Mouse (Mus musculus) embryo, embryonic 11.5 days (tissue): ENCODE data around the gene Hoxa4.

Experiments
- DNase-seq: peaks from one replicate; pipeline ENCODE4 v3.0.0-alpha.2; 2012; ENCODE audit warnings: low read depth, low spot score

The Hoxa4 gene

DNA sequence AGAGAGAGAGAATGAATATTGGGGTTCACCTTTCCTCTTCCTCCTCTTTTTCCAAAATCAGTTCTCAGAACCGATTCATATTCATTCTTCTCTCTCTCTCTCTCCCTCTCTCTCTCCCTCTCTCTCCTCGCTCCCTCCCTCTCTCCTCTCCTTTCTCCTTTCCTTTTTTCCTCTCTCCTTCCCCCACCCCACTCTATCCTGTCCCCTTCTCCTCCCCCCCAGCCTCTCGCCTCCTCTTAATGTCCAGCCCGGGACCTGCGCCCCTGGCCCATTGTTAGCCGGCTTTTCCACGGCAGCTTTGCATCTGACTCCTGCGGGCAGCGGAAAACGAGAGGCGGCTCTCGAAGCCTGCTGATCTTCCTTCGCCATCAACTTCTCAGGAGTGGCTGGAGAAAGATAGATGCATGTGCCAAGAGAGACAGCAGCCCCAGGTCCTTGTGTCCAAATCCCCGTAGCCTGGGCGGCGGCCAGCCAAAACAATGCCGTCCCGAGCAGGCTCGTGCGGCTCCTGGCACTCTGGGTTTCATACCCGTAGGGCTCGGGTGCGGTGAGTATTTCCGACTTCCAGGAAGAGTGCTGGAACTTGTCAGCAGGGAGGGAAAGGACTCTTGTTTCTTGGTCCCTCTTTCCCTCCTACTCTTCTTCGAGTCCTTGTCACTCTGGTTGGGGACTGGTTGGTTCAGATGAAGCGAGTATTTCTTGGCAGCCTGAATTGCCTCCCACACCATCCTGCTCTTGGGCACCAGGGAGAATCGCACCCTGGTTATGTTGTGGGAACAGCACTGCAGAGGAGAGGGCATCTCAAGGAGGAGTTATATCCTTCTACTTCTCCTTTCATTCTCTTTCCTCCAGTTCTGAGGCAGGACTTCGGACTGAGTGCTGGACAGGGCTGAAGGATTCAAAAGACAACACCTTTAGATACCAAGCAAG lies 25.8 kb downstream of the Hoxa4 start:
- no peak for DNase-seq

GRCm38 (mm10) chr6:52164626-52165440 lies 26.7 kb downstream of the Hoxa4 start, which contains the start of gene Hoxa2:
Gene Hoxa2, minus strand, starts transcription at chr6:52164831.
- DNase-seq = no peak

GRCm38 (mm10) chr6:52164051-52164625 lies 27.4 kb downstream of the Hoxa4 start:
- DNase-seq = no peak

GRCm38 (mm10) chr6:52163366-52164031 lies 28.1 kb downstream of the Hoxa4 start:
- DNase-seq = no peak

DNA sequence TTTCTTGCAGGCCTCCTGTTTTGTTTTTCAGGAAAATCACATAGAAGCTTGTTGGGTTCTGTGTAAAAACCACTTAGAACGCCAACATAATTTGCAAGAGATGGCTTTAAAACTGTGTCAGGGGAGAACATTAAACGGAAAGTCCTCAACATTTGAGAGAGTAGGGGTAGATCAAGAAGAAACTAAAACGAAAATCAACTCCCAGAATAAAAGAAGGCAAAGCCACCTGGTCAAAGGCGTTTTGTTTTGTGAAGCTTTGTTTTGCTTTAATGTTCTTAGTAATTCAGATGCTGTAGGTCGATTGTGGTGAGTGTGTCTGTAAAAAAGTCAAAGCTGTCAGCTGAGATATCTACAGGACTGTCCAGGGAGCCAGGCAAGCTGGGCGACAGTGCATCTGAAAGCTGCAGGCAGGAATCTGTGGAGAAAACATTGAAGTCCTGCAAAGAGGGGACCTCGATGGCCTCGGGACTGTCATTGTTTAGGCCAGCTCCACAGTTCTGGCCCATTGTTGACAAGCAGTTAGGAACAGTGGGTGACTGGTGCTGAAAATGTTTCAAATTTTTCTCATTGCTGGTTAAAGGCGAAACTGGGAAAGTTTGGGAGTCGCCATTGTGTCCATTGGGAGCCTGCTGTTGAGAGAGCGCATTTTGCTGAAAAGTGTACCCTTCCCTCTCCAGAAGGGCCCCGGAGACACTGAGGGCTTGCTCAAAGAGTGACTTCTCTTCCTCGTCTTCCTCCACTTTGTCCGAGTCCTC lies 28.8 kb downstream of the Hoxa4 start:
- DNase-seq = no peak

- no peak for DNase-seq
Measured at GRCm38 (mm10) chr6:52162093-52162380, 29.5 kb downstream of the Hoxa4 start.

DNA sequence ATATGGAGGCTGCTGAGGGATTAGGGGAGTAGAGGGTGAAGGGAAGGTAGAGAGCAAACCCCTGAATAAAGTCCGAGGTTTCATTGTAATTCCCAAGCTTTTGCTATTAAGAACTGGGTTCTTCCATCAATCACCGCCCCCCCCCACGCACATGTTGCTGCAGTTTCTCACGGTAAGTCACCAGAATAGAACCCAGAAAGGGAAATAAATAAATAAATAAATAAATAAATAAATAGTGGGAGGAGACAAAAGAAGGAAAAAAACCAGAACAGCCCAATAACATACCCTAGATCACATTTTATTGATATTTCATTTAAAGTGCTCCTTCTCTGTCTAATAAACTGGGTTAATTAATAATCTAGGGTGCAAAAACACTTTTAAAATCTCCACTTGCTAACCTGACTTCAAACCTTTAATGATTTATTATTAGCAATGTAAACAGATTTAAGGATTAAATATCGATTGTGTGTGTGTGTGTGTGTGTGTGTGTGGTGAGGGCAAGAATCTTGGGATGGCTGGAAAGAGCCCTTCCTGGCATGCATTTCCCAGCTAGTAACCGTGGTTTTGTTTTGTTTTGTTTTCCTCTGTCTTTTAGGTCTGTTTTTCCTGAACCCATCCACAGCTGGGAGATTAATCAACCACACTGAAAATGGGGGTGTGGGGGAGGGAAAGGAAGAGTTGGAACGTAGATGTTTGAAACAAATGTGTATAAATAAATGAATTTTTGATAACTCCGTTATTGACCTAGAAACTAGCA lies 30.0 kb downstream of the Hoxa4 start:
- no peak for DNase-seq

DNA sequence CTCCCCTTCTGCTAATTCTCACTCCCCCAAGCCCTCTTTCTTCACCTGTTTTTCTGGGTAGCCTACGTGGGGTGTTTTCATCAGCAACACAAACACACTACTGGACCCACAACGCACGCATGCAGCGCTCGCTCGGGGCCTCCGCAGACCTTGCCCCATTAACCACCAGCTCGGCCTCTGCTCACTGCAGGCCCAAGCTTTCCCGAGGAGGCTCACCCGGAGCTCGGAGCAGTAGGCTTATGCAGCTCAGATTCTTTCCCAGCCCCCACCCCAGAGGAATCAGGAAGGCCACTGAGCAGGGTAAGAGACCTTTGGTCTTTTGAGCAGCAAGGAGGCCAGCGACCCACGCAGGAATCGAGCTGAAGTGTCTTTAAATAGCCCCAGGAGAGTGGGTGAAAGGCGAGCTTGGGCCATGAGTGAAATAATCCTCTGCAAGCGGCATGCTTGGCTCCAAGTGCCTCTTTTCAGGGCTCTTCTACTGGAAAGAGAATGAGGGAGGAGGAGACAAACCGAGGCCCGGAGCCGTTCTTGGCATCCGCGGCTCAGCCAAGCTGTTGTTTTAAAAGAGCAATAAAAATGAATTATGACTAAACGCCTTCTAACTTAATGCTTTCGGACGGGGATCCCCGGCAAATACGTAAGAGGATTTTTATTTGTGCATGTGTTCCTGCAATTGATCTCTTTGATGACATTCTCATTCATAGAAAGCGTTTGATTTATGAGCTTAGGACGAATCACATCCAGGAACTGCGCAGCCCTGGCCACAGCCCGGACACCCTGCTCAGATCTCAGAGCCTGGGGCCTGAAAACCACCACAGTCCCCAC lies 30.8 kb downstream of the Hoxa4 start:
- DNase-seq = no peak

DNA sequence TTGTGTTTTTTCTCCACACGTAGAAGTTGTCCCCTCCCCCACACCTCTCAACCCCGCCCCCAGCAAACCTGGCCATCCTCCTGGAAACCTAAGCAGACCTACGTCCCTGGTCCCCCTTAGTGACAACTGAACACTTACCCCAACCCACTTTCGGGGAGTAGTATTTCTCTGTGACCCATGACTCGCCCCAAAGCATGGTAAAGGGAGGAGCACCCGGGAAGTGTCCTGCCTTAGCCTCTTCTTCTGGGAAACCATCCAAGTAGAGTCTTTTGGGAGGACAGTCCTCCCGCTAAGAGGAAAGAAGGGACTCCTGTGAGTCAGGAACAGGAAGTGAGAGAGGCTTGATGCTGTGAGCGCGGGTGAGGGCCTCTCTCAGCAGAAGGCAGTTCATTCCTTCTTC lies 31.6 kb downstream of the Hoxa4 start:
- no peak for DNase-seq

- no peak for DNase-seq
Measured at GRCm38 (mm10) chr6:52159164-52159761, 32.3 kb downstream of the Hoxa4 start.

DNA sequence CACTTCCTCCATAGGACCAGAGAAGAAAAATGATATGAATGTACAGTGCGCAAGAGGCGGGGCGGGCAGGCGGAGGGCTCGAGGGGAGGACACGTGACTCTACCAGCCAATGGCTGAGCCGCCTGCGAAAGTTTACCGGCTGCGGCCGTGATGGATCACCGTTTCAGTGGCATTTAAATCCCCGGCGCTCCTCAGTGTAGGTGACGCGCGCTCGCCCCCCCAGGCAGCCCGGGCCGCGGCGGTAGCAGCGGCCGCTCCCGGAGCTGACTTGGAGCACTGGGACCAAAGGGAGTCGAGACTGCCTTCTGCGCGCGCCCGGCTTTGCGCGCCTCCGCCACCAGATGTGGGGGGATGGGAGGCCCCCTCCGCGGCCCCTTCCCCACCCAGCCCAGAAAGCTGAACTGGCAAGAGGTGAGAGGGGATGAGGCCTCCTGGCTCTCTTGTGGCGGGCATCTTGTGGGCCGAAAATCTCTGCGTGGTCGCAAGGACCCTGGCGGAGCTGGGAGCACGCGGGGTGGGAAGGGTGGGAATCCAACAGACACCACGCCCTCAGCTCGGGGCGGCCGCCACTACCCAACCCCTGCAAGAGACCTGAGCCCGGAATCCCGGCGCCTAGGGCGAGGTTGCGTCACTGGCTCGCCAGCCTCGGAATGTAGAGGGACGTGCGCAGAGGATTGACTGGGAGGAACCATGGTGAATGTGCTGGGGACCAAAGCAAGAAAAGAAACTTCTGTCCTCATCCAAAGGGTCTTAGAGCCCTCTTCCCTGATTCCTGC lies 33.1 kb downstream of the Hoxa4 start, which contains the start of gene Hoxa1:
Gene Hoxa1 (minus strand): TSS at position 42 of the 776 bp plus-strand sequence.
- no peak for DNase-seq

- no peak for DNase-seq
Measured at GRCm38 (mm10) chr6:52157466-52158275, 33.9 kb downstream of the Hoxa4 start.

GRCm38 (mm10) chr6:52156551-52157200 lies 34.9 kb downstream of the Hoxa4 start:
- no peak for DNase-seq

DNA sequence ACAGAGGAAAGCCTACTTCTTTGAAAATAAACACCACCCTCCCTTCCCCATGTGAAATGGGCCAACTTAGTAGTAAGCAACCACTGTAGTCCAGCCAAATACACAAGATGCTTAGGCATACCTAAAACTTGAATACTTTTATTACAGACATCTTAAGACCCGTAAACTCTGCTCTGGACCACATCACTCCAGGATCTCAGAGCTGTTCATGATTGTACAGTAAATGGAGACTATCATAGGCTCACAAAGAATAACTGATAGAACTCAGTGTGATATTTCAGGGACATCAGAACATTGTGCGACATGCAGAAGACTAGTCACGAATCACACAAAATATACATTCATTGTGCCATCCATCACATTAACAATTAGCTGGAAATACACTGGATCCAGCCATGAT lies 36.1 kb downstream of the Hoxa4 start:
- no peak for DNase-seq

DNA sequence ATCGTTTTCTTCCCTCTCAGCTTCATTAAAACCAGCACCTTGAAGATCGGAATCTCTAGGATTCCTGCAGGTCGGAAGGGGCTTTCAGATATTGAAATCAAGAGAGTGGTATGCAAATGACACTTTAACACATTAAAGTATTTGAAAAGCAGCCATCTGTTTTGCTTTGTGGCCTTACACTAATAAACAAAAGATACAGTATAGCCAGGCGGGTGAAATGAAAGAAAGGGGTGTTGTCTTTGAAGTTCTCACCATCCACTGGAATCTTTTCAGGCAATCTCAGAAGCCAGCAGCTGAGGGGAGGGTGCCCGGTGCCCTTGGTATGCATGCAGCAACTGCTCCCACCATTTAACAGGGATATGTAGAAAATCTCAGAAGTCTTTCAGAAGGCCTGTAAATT lies 37.5 kb downstream of the Hoxa4 start:
- DNase-seq = no peak

GRCm38 (mm10) chr6:52153270-52153669 lies 38.3 kb downstream of the Hoxa4 start:
- DNase-seq = no peak
